Mouse (Mus musculus) cortical plate, adult 2 months (tissue): ENCODE data around the gene Grik4.

Source experiments
- CTCF ChIP-seq: fragments of 200-500 bp; IDR thresholded peaks from 2 replicates; pipeline ENCODE4 v1.5.1; 2011; ENCODE audit warnings: mild to moderate bottlenecking, control low read depth, low read length; ENCODE audit not compliant: insufficient read depth; ENCODE audit errors: extremely low read depth
- POLR2A ChIP-seq: fragments of 200-500 bp; IDR thresholded peaks from 2 replicates; pipeline ENCODE4 v1.6.1; 2011; ENCODE audit warnings: mild to moderate bottlenecking, low read length, control low read depth; ENCODE audit not compliant: insufficient read depth; ENCODE audit errors: extremely low read depth

GRCm38 (mm10) chr9:42906995-42907394 is 37.3 kb downstream of the Grik4 start:
- TF ChIP-seq CTCF (no peak), POLR2A (no peak)
